Mouse (Mus musculus): ENCODE measurements around the gene Nln. TPM values are rescaled to one million over a fixed set of nuclear protein-coding genes. Genes with fewer than 3 reads are reported as not detected.

Gene Nln
- polyA plus RNA-seq, 1 experiment from 2014 or later: 24.3 TPM

- WGBS: 61% methylated on average over 5 of the region's 5 CpGs
- Histone ChIP-seq H3K4me2 (ENCODE audit: low read depth, low read length) (no peak overlapping the region), H3K36me3 (replicated peaks; ENCODE audit: control insufficient read depth, insufficient read depth, low read depth, low read length) (no peaks in the 10 kb centered on the region), H3K27ac (replicated peaks; ENCODE audit: low read depth, low read length) (no peak overlapping the region), H3K27me3 (ENCODE audit: control insufficient read depth, insufficient read depth, low read length) (no peaks in the 10 kb centered on the region), H3K9me3 (replicated peaks; ENCODE audit: control insufficient read depth, low read length) (no peaks in the 10 kb centered on the region), H3K9ac (replicated peaks; ENCODE audit: low read length) (no peak overlapping the region; the same call in 1 of the 2 replicates), H3K4me1 (ENCODE audit: control insufficient read depth, insufficient read depth, low read length) (peaks cover 3% of the 10 kb centered on the region; the same call in 1 of the 2 replicates), H3K4me3 (ENCODE audit: low read depth, low read length) (no peak overlapping the region)
- DNase-seq (ENCODE audit: low spot score) (peak; percentile 35), ATAC-seq (replicated peaks; ENCODE audit: insufficient number of reproducible peaks, low FRiP score, low TSS enrichment, low read depth) (no peak)
Measured at GRCm38 (mm10) chr13:103978286-103978866, 131.0 kb downstream of the Nln start.

GRCm38 (mm10) chr13:103977844-103978243, 131.6 kb downstream of the Nln start:
- WGBS: 61% methylated on average over 6 of the region's 6 CpGs
- Histone ChIP-seq H3K4me3 (ENCODE audit: low read depth, low read length) (no peak overlapping the region), H3K9ac (replicated peaks; ENCODE audit: low read length) (no peak overlapping the region), H3K4me1 (ENCODE audit: control insufficient read depth, insufficient read depth, low read length) (peaks cover 3% of the 10 kb centered on the region; the same call in 1 of the 2 replicates), H3K27me3 (ENCODE audit: control insufficient read depth, insufficient read depth, low read length) (no peaks in the 10 kb centered on the region), H3K9me3 (replicated peaks; ENCODE audit: control insufficient read depth, low read length) (no peaks in the 10 kb centered on the region), H3K4me2 (ENCODE audit: low read depth, low read length) (no peak overlapping the region), H3K27ac (replicated peaks; ENCODE audit: low read depth, low read length) (no peak overlapping the region), H3K36me3 (replicated peaks; ENCODE audit: control insufficient read depth, insufficient read depth, low read depth, low read length) (no peaks in the 10 kb centered on the region)
- DNase-seq (ENCODE audit: low spot score) (no peak), ATAC-seq (replicated peaks; ENCODE audit: insufficient number of reproducible peaks, low FRiP score, low TSS enrichment, low read depth) (no peak)

- Histone ChIP-seq H3K9me3 (replicated peaks; ENCODE audit: control insufficient read depth, low read length) (no peaks in the 10 kb centered on the region), H3K36me3 (replicated peaks; ENCODE audit: control insufficient read depth, insufficient read depth, low read depth, low read length) (no peaks in the 10 kb centered on the region), H3K4me3 (ENCODE audit: low read depth, low read length) (no peak overlapping the region), H3K4me2 (ENCODE audit: low read depth, low read length) (no peak overlapping the region), H3K27me3 (ENCODE audit: control insufficient read depth, insufficient read depth, low read length) (no peaks in the 10 kb centered on the region), H3K27ac (replicated peaks; ENCODE audit: low read depth, low read length) (no peak overlapping the region), H3K4me1 (ENCODE audit: control insufficient read depth, insufficient read depth, low read length) (peaks cover 3% of the 10 kb centered on the region; the same call in 1 of the 2 replicates), H3K9ac (replicated peaks; ENCODE audit: low read length) (no peak overlapping the region)
- no peak for ATAC-seq (replicated peaks; ENCODE audit: insufficient number of reproducible peaks, low FRiP score, low TSS enrichment, low read depth)
- DNase-seq (ENCODE audit: low spot score): no peak
- 58% methylated on average over 4 of the region's 4 CpGs for WGBS
Measured at GRCm38 (mm10) chr13:103976181-103976724, 133.2 kb downstream of the Nln start.

DNA sequence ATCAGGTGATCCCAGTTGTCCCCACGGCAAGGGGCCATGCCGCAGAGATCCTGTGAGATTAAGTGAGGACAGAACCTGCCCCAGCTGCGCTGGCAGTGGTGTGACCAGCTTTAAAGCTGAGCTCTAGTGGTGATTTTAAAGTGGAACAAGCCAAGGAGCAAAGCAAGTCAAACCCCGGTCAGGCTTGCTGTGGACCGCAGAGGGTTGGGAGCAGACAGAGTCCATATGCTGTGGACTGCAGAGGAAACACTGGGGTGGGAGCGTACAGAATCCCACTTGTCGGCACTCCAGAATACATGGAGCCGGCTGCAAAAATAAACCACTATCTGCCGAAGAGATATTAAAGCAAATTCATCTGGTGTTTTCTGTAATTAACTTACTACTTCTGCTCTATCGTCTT, 134.3 kb downstream of the Nln start:
- WGBS: 83% methylated on average over 10 of the region's 10 CpGs
- no peaks in the 10 kb centered on the region for H3K27me3 ChIP-seq (ENCODE audit: control insufficient read depth, insufficient read depth, low read length)
- DNase-seq (ENCODE audit: low spot score) (no peak), ATAC-seq (replicated peaks; ENCODE audit: insufficient number of reproducible peaks, low FRiP score, low TSS enrichment, low read depth) (no peak)
- H3K9me3 ChIP-seq (replicated peaks; ENCODE audit: control insufficient read depth, low read length): no peaks in the 10 kb centered on the region
- no peak overlapping the region for H3K4me2 ChIP-seq (ENCODE audit: low read depth, low read length)
- H3K4me3 ChIP-seq (ENCODE audit: low read depth, low read length): no peak overlapping the region
- no peak overlapping the region for H3K27ac ChIP-seq (replicated peaks; ENCODE audit: low read depth, low read length)
- no peak overlapping the region for H3K9ac ChIP-seq (replicated peaks; ENCODE audit: low read length)
- peaks cover 3% of the 10 kb centered on the region for H3K4me1 ChIP-seq (ENCODE audit: control insufficient read depth, insufficient read depth, low read length)
- H3K36me3 ChIP-seq (replicated peaks; ENCODE audit: control insufficient read depth, insufficient read depth, low read depth, low read length): no peaks in the 10 kb centered on the region

DNA sequence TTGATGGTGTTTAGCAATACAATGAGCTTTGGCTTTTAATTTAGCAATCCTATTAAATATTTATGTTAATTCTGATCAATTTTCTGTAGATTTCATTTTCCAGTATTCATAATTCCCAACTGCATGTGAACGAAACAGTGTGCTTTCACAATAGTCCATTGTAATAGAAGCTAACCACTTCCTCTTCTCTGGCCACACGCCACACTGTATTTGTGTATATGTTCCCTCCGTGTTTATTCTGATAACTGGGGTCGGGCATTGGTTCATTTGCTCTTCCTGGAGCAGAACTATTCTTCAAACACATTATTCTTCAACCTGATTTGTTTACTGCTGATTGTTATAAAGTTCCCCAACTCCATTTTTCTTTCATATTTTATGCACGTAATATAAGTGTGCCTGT, 135.4 kb downstream of the Nln start:
- peaks cover 6% of the 10 kb centered on the region for H3K4me1 ChIP-seq (ENCODE audit: control insufficient read depth, insufficient read depth, low read length)
- no peak for ATAC-seq (replicated peaks; ENCODE audit: insufficient number of reproducible peaks, low FRiP score, low TSS enrichment, low read depth)
- 73% methylated on average over 5 of the region's 5 CpGs for WGBS
- no peaks in the 10 kb centered on the region for H3K36me3 ChIP-seq (replicated peaks; ENCODE audit: control insufficient read depth, insufficient read depth, low read depth, low read length)
- no peak for DNase-seq (ENCODE audit: low spot score)
- H3K27ac ChIP-seq (replicated peaks; ENCODE audit: low read depth, low read length): no peak overlapping the region
- no peak overlapping the region for H3K9ac ChIP-seq (replicated peaks; ENCODE audit: low read length)
- no peak overlapping the region for H3K4me2 ChIP-seq (ENCODE audit: low read depth, low read length)
- no peaks in the 10 kb centered on the region for H3K9me3 ChIP-seq (replicated peaks; ENCODE audit: control insufficient read depth, low read length)
- no peak overlapping the region for H3K4me3 ChIP-seq (ENCODE audit: low read depth, low read length)
- H3K27me3 ChIP-seq (ENCODE audit: control insufficient read depth, insufficient read depth, low read length): no peaks in the 10 kb centered on the region

Other genes with a start within 250 kb of the Nln start
- 32.2 and 36.8 TPM in 2 replicates for gene Erbin, start 189.1 kb downstream of the Nln start, polyA plus RNA-seq (2014; fragmentation: Nextera tagmentation; extraction: Ambion mirVana)
- 13.5 and 13.8 TPM in 2 replicates for gene Sgtb, start 127 bp upstream of the Nln start, polyA plus RNA-seq (2014; fragmentation: Nextera tagmentation; extraction: Ambion mirVana)
- 75.6 and 82.2 TPM in 2 replicates for gene Trappc13, start 68.9 kb upstream of the Nln start, polyA plus RNA-seq (2014; fragmentation: Nextera tagmentation; extraction: Ambion mirVana)
- 26.7 and 28.4 TPM in 2 replicates for gene Trim23, start 69.2 kb upstream of the Nln start, polyA plus RNA-seq (2014; fragmentation: Nextera tagmentation; extraction: Ambion mirVana)
- gene Cenpk, start 119.0 kb upstream of the Nln start, polyA plus RNA-seq (2014; fragmentation: Nextera tagmentation; extraction: Ambion mirVana): 84.3 and 100 TPM in 2 replicates
- gene Ppwd1, start 119.2 kb upstream of the Nln start, polyA plus RNA-seq (2014; fragmentation: Nextera tagmentation; extraction: Ambion mirVana): 15.4 and 19.3 TPM in 2 replicates
- gene Adamts6, start 178.2 kb upstream of the Nln start, polyA plus RNA-seq (2014; fragmentation: Nextera tagmentation; extraction: Ambion mirVana): 3.1 and 3.7 TPM in 2 replicates